Mouse (Mus musculus) cerebellum, adult 2 months (tissue): ENCODE measurements around the gene Gm11937.

Experiments used
- CTCF ChIP-seq: fragments of 200-500 bp; IDR thresholded peaks from 2 replicates; pipeline ENCODE4 v1.5.1; 2011; ENCODE audit warnings: low read depth, mild to moderate bottlenecking, control low read depth, low read length, moderate library complexity, borderline replicate concordance; ENCODE audit not compliant: insufficient read depth
- POLR2A ChIP-seq: fragments of 200-500 bp; IDR thresholded peaks from 2 replicates; pipeline ENCODE4 v1.6.1; 2011; ENCODE audit warnings: low read length, control low read depth, borderline replicate concordance; ENCODE audit not compliant: insufficient read depth

- TF ChIP-seq CTCF (no peak), POLR2A (no peak)
Measured at GRCm38 (mm10) chr11:99609126-99609525, 863 bp downstream of the Gm11937 start.
